4 mouse cellular contexts compared by ENCODE assay signal in genomic region chr13:106925921-106926320, GRCm38 (mm10). TPM values are rescaled to one million over a fixed set of nuclear protein-coding genes. Genes with fewer than 3 reads are reported as not detected.
DNase-seq lines count a peak whose midpoint lies in the region; TF ChIP-seq lines count a peak whose summit lies in the region.
"Not testable (repeated sequence)": the region's sequence is repeated elsewhere in the genome, so short reads cannot be mapped to it uniquely, and the experiment has no call there.

No protein-coding gene starts in this region.

- H3K4me1 ChIP-seq in ES-E14 (ENCODE audit: control insufficient read depth in 2 of 2, insufficient read depth in 2 of 2, low read length in 2 of 2, poor library complexity in 1 of 2) = not testable (repeated sequence)

- H3K4me3 ChIP-seq in ES-E14 (ENCODE audit: insufficient read depth in 1 of 2, low read depth in 1 of 2, low read length in 2 of 2, poor library complexity in 1 of 2, severe bottlenecking in 1 of 2) = not testable (repeated sequence)

- not testable (repeated sequence) for H3K9ac ChIP-seq in ES-E14 (ENCODE audit: insufficient read depth, low read depth, low read length, poor library complexity, severe bottlenecking)

- H3K27ac ChIP-seq in ES-E14 (ENCODE audit: insufficient read depth, low read depth, low read length, poor library complexity, severe bottlenecking) = not testable (repeated sequence)

- in situ Hi-C loops in ES-E14 (cut with MboI; ENCODE audit: low sequenced_read_pairs in 2 of 2, unreplicated experiment in 2 of 2) = not testable (repeated sequence)

- not testable (repeated sequence) for H3K36me3 ChIP-seq in ES-E14 (ENCODE audit: control insufficient read depth, insufficient read depth, low read length, poor library complexity, severe bottlenecking)

- not testable (repeated sequence) for H3K9me3 ChIP-seq in ES-E14 (ENCODE audit: control insufficient read depth, insufficient read depth, low read depth, low read length)

- DNase-seq in ES-CJ7 (ENCODE audit: low read depth, low spot score) (peak; percentile 34), R1 (ENCODE audit: low read depth, low spot score) (peak; percentile 93), ZHBTc4 (ENCODE audit: low read depth, low spot score) (peak; percentile 71)
- DNase-seq in ES-E14 (ENCODE audit: low read depth, low spot score) = not testable (repeated sequence)

TF ChIP-seq in ES-E14, 5 proteins besides CTCF, POLR2A, EP300 and RAD21:
- peak; percentile 73; the same call in 1 of the 2 replicates for TF ChIP-seq ZNF384 (IDR thresholded peaks at IDR 0.05; ENCODE audit: low read depth, low read length)

RNA-seq across cellular contexts. Expression of gene Ipo11, which starts 10.8 kb away (rescaled TPM):
- 51.0 and 68.6 TPM in 2 replicates for total RNA-seq in ES-E14 (2012; rRNA removed)

RNA-seq across cellular contexts. Expression of gene Dimt1, which starts 21.0 kb away (rescaled TPM):
- 45.9 and 58.1 TPM in 2 replicates for total RNA-seq in ES-E14 (2012; rRNA removed)
